Mouse (Mus musculus): ENCODE data around the gene Tmem108. TPM values are rescaled to one million over a fixed set of nuclear protein-coding genes. Genes with fewer than 3 reads are reported as not detected.

The Tmem108 gene
- total RNA-seq, 4 experiments from 2014 or later: 3.7 to 4.7 (median 4.4) TPM

DNA sequence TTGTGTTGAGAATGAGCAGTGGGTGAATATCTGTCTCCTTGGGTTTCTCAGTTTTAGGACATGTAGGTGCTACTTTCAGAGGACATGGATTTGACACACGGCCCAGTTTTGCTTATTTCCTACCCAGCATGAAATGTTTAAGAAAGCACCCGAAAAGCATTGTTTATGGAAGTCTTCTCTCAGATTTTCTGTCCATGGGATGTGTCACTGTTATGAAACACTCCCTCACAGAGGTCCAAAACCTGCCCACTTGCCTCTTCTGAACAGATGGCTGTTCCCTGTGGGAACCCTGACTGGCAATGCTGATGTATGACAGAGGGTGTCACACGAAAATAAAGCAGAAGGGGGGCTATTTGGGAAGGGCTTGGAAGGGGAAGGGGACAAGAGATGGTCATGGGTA lies 212.5 kb downstream of the Tmem108 start:
- DNase-seq (ENCODE audit: low spot score): no peak

DNA sequence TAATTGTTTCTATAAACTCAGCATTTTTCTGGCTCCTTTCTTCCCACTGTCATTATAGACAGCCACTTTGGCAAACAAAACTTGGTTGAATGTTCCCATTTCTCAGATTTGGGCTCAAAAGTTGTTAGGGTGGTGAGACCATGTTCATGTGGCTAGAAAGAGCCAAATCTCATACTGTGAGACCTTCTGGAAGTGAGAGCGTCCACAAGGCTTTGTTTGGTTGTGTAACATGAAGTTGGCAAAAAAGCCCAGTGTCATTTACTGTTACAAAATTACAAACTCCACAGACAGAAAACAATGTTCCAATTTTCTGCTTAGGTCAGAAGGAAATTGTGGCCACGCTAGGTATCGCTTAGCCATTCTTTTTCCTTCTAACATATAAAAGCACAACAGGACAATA lies 213.0 kb downstream of the Tmem108 start:
- DNase-seq (ENCODE audit: low spot score): no peak

DNA sequence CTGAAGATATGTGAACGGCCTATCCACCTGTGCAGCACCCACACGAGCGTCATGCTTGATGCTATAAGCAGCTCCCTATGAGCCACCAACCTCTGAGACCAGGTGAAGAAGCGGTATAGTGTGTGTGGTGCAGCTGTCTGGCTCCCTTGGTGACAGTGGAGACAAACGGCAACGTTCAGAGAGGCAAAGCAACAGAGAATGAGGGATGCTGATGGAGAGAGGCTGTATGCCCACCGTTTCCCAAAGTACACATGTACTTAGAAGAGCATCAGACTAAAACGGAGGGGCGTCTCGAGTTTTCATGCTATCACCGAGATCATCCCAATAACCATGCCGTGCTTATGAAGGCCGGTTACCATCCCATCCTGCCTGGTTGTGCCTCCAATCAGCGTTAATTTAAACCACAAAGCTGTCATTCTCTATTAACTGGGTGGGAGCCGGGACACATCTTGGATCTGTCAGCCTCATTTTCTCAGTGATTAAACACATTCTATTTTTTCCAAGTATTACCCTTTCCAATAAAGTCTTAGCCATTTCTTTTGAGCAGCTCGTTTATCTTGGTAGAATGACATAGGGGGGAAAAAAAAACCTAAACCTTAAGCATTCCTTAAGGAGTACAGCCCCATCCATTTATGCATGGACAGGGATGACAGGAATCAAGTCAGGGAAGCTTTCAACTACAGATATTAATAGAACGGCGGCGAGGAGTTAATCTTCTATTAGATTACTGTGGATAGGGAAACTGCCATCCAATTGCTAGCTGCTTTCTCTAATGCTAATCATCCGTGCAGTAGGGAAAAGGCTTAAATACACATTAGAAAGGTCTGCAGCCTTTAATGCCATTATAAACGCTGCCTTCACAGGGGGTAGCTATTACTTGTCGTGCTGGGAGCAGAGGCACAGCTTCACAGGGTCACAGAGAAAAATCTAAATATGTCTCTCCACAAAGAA lies 214.7 kb downstream of the Tmem108 start:
- DNase-seq (ENCODE audit: low spot score): no peak

DNA sequence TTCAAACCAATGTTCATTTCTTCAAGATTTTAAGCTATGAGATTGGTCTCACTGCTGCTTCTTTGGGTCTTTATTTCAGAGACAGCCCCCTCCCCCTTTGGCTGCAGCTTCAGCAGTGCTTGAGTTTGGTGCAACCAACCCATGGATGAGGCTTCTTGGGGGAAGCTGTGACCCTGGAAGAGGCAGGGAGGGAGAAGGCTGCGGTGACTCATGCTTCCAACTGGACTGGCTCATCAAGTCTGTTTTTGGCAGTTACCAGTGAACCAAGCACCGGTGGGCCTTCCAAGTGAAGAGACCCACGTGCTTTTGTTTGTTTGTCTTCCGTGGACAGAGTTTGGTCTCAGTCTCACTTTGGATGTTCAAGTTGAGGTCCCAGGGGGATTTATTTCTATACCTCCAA lies 215.9 kb downstream of the Tmem108 start:
- DNase-seq (ENCODE audit: low spot score): no peak

DNA sequence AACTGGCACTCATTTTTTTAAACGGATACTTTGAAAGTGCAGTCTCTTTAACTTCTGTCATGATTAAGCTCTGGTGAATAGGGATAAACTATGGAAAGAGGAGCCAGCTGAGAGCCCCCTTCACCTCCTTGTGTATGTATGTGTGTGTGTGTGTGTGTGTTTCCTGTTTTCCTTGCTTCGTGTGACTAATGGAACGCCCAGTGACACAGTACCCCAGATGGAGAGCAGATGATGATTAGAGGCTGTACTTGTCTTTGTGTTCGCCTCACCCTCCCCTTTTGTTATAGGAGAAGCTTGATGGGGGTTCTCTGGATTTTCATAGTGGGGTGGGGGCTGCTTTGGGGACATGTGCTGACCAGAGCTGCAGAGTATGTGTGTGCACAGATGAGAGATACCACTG lies 216.4 kb downstream of the Tmem108 start:
- DNase-seq (ENCODE audit: low spot score): no peak

DNA sequence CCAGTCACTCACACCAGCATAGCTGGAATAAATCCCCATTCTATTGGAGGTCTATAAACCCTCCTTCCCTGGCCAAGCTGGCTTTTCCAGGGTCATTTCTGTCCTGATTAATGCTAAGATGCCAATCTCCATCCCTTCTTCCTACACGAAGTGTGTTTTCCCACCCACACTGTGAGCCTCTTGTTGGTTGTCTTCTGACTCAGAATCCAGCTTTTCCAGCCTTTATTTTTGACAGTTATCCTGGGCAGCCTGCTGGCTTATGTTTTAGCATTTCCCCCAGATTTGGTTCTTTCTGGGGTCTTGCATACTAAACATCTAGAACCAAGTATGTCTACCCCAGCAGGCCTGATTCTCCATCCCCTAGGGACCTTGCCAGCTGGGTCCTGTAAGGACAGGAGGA lies 217.0 kb downstream of the Tmem108 start:
- no peak for DNase-seq (ENCODE audit: low spot score)

DNA sequence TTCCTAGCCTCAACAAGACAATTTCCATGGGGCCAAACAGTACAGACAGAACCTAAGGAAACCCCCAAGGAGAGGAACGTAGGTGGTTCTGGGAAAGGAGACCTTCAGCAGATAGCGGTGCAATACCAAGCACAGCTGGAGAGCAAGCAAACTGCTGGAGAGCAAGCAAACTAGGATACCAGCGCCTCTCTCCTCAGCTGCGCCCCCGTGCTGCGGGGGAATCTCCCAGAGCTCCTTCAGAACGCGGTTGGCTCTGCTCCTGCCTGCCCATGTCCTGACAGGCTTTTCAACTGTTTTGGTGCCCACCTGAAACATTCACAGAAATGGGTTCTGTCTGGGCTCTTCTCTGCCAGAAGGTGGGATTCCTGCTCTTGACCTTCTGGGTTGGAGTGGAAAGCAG lies 221.1 kb downstream of the Tmem108 start:
- no peak for DNase-seq (ENCODE audit: low spot score)

DNA sequence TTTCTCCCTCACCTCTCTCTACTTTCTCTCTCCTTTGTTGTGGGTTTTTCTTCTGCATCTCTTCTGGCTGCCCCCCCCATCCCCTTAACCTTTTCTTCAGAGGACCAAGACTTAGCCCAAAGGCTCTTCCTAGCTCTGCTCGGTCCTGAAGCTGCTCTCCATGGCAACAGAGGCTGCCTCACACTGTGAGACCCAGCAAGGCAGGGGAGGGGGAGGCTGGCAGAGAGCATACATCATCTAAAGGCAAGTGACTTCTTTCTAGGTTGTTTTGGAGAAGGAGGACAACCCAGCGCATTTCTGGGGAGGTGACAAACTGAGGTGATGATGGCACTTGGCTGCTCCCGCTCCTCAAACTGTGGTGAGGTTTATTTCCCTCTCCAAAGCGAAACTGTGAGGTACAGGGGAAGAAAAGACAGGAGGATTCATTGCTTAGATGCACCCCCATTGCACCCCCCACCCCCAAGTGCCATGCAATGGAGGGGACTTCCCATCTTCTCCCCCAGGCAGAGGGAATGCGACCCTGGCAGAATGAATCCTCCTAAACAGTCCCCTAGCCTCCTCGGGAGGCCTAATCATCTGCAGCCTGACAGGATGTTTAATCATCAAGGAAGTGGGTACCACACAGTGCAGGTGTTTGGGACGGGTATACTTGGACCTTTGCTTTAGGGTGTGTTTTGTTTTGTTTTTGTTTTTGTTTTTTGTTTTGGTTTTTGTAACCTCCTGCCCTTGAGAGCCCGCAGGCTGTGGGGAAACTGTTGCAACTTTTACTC lies 223.4 kb downstream of the Tmem108 start:
- no peak for DNase-seq (ENCODE audit: low spot score)

DNA sequence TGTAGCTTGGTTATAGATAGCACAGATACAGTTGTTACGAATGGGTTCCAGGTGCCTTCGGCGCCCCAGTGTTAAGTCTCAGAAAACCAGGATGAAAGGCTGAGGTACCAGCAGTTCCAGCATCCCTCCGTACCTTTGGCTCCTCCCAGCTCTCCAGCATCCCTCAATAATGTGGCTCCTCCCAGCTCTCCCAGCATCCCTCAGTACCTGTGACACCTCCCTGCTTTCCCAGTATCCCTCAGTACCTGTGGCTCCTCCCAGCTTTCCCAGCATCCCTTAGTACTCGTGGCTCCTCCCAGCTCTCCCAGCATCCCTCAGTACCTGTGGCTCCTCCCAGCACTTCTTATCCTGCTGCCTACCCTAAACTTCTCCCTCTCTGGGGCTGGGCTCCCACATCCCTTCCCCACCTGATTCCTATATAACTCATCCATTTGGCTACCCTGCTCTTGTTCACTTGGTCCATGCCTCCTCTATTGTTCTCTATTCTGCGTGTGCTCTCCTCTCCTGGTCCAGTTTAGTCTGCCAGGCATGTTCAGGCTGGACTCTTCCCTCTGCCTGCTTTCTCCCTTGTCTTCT lies 225.5 kb downstream of the Tmem108 start:
- DNase-seq (ENCODE audit: low spot score): no peak

DNA sequence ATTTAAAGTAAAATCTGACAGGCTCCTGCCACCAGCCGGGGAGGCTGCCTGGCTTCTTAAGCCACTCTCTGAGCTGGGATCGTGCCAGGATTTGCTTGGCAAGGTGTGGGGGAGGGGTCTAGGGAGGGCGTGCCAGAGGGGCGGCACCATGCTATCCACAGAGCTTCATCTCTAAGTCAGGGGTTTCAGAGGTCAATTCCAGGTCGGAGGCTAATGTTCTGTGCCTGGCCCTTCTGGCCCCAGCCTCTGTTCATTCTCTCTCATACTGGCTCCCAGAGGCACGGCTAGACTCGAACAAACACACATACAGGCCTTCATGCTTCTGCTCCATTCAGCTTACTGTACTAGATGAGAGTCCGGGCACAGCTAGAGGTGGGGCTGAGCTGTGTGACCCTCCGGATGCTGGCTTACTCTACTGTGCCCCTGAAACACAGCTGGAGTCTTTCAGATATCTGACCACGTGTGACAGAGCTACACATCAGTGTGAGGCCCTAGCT lies 236.5 kb downstream of the Tmem108 start:
- no peak for DNase-seq (ENCODE audit: low spot score)

DNA sequence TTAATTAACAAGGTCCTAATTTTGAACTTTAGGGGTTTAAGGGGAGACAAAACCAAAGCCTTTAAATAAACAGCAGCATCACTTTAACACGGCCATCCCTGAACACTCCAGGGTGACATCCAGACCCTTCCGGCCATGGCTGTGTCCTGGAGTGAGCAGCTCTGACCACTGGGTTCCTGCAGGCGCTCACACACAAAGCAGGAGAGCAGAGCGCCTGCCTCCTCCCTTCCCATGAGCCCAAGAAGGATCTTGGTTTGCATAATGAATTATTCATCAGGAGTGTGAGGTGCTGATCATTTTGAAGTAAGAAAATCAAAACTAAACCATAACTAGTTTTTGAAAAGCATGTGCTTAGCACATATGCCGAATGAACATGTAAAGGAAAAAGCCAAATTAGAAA lies 237.0 kb downstream of the Tmem108 start:
- no peak for DNase-seq (ENCODE audit: low spot score)

DNA sequence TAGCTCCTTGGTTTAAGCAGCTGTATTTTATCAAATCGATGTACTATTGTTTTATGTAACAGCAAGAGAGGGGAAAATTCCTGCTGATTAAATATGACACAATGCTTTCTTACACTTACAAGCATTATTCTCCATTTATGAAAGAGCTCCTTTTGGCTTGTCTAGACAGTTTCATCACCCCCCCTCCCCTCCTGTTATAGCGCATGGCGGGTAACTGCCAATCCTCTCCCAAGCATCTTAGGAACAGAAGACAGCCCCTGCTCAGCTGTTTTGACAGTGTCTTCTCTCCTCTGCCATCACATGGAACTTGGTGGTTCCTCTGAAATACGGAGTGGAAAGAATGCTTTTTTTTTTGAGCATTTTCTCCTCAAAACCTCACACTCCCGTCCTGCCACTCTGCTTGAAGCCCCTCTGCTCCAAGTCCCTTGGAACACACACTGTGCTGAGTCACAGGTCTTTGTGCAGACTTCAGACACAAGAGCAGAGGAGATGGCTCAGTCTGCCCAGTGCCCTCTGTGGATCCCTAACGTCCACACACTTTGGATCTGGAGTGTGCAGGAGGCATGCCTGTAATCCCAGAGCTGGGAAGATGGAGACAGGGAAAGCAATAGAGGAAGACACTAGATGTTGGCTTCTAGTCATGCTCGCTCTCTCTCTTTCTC lies 237.8 kb downstream of the Tmem108 start:
- no peak for DNase-seq (ENCODE audit: low spot score)

DNA sequence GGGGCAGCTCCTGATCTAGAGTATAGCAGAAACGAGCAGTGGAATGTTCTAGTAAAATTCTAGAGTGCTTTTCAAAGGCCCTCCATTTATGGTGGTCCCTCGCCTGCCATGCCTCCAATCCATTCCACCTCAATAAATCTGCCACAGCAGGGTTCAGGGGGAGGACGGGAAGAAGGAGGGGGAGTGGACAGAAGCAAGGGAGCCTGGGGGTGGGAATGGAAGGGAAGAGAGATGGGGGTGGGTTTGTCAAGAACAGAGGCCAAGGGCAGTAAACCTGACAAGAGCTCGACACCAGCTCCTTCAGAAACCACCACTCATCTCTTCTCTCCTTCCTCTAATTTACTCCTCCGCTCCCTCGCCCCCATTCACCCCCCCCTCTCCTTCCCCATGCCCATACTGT lies 238.6 kb downstream of the Tmem108 start:
- DNase-seq (ENCODE audit: low spot score): no peak

DNA sequence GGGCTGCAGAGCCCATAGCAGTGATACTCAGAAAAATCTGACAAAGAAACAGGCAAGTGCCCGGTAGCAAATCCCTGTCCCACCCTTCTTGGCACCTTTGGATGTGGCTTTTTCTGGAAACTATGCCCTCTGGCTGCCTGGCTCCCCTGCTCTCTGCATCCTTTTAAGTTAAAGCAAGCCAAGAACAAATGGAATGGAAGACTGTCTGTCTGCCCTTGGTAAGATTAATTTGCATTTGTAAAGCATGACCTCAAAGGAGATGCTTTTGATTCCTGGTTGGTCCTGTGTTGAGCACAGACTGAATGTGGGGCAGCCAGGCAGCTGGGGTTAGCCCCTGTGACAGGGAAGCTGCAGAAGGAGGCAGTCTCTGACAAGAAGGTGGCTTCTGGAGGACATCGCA lies 247.8 kb downstream of the Tmem108 start:
- no peak for DNase-seq (ENCODE audit: low spot score)

DNA sequence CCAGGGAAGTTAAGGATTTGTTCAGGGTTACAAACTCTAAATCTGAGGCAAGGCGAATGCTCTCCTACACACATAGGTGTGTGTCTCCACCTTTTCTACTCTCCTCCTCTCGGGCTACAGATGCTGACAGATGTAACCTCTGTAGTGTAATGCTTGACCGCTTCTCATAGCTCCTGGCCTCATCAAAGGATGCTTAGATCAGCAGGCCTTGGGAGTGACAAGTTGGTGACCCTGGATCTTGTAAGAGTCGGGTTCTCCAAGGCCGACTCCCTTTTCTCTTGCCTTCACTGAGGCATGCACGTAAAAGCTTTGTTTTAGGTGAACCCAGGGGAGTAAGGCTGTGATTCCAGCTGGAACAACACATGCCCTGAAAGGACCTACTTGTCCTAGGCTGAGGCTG lies 249.4 kb downstream of the Tmem108 start:
- DNase-seq (ENCODE audit: low spot score): no peak

DNA sequence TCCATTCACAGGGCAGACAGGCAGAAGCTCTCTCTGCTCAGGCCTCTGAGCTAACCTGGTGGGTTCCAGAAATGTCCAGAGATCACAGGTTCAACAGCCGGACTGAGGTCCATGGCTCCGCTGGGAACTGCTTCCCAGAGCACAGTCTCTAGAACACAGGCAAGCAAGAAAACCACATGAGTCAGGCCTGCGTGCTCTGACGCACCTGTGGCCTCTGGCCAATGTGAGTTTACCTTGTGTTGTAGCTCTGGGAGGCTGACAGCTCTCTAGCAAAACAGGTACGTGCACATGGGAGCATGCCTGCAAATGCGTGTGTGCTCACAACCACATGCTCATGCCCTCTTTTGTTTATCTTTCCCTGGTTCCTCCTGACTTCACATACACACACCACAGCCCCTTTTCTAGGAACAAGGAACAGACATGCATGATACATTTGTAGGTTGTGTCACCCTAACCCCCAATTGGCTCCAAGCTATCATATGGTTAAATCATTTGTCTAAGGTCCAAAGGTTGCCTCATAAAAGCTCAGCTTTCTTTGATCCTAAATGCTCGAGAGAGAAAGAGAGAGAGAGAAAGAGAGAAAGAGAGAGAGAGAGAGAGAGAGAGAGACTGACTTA lies 254.6 kb downstream of the Tmem108 start:
- DNase-seq (ENCODE audit: low spot score): no peak

DNA sequence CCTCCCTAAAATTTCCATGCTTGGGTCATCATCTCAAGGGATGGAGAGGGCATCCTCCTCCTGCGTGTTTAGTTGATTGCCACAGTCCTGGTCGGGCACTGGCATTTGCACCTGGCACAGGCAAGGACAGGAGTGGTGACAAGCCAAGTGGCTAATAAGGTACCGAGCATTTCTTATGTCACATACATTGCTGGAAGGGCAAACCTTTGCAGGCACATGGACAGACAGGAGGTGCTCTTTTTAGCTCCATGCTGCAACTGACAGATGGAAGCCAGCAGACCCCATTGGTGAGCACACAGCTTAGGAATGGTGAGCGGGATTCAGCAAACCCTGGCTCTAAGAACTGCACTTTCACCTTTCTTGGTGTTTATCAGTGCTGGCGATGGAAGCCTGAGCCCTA lies 256.6 kb downstream of the Tmem108 start:
- DNase-seq (ENCODE audit: low spot score): no peak

DNA sequence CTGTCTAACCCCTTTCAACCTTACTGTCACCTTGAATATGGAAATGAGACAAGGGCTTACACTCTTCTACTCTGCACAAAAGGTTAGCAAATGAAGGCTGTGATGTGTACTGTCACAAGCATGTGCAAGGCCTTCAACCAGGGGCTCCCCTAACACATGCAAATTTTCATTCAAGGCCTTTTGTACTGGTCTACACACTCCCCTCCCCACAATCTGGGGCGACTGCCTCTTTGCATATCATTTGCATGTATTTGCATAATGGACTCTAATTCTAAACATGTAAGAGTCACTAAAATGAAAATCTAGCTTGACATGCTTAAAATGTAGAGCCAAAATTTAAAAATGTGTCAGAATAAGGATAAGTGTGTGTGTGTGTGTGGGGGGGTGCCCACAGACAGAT lies 257.0 kb downstream of the Tmem108 start:
- DNase-seq (ENCODE audit: low spot score): no peak

DNA sequence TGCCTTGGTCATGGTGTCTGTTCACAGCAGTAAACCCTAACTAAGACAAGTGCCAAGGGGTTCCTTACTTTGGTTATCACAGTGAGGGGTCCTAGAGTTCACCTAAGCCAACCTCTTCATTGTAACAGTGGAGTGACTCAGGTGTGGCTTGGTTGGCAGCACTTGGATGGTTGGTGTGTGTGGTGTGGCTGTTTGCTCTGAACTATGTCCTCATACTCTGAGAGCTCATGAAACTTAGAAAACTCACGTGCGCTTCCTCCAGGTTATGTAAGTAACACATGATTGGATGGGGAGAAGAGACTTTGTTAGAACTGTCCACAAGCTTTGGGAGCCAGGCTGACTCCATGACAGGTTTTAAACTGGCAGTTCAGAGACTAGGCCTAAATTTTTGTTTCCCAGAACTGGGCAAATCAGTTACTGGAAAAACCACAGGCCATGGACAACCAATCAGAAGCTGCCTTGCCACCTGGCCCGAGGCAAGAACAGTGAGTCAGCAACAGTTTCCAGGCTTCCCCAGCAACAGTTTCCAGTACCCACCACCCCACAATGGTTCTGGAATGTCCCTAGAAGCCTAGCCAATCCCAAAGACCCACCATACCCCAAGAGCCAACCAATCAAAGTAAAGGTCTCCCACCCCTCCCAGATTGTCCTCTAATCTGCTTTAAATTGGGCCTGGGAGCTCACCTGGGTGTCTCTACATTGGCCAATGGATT lies 257.9 kb downstream of the Tmem108 start:
- DNase-seq (ENCODE audit: low spot score): no peak

DNA sequence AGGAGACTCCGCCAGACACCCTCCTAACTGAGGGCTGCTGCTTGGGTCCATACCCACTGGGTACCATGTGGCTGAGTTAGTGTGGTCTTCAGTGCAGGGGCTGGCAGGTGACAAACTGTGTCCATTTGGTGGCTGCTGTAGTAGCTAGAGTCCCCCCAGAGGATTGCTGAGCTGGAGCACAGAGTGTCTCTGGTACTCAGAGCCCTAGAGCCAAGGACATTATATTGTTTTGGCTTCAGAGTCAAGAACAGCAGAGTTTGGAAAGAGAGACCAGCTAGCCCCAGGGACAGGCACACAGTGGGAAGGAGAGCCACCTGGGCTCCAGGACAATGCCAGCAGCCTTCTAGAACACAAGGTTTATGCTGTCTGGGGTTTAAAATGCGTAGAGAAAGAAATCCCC lies 259.0 kb downstream of the Tmem108 start:
- DNase-seq (ENCODE audit: low spot score): no peak

DNA sequence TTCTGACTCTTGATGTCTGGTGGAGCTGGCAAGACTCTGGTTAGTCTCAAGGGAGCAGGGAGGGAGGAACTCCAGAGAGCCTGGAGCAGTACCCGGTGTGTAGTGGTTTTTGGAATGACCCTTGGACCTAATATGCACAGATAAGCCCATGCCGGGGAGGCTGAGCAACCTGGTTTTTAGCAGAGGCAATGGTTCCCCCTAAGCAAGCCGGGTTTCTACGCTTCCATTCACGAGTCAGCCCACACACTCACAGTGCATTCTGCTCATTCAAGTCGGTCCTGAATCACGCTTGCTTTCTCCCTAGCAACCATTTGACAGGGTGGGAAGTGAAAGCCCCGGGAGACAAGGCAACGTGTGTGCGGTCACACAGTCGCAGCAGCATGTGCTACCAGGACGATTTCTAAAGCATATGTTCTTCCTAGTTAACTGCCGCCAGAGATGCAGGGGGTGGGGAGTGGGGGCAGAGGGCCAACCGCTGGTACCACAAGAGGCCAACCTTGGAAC lies 259.7 kb downstream of the Tmem108 start:
- DNase-seq (ENCODE audit: low spot score): no peak
